Mouse (Mus musculus) limb, embryonic 11.5 days (tissue): ENCODE data around the gene Sf3a3. TPM values are rescaled to one million over a fixed set of nuclear protein-coding genes. Genes with fewer than 3 reads are reported as not detected.

Source experiments
- ATAC-seq: fragments of 200-750 bp; cut with Nextera tagmentation; 2 replicates; pipeline ENCODE4 v1.8.0; 2017; ENCODE audit warnings: low read depth; ENCODE audit not compliant: insufficient number of reproducible peaks, low FRiP score, low TSS enrichment
- DNase-seq: peaks from one replicate; pipeline ENCODE4 v3.0.0-alpha.2; 2015; ENCODE audit warnings: low spot score
- H3K27ac ChIP-seq: fragments of 300-500 bp; sonication (generic); replicated peaks from 2 replicates; pipeline ENCODE4 v1.5.1; 2014; ENCODE audit warnings: low read depth, mild to moderate bottlenecking, low read length
- H3K27me3 ChIP-seq: fragments of 300-500 bp; sonication (generic); 2 replicates; pipeline ENCODE4 v1.6.1; 2014; ENCODE audit warnings: mild to moderate bottlenecking, low read length, mixed read lengths; ENCODE audit not compliant: control insufficient read depth, insufficient read depth
- H3K36me3 ChIP-seq: fragments of 300-500 bp; sonication (generic); 2 replicates; pipeline ENCODE4 v1.6.1; 2014; ENCODE audit warnings: mild to moderate bottlenecking, low read length, moderate library complexity, mixed read lengths; ENCODE audit not compliant: control insufficient read depth, insufficient read depth
- H3K4me1 ChIP-seq: fragments of 300-500 bp; sonication (generic); 2 replicates; pipeline ENCODE4 v1.6.1; 2014; ENCODE audit warnings: low read length, mixed read lengths; ENCODE audit not compliant: control insufficient read depth, insufficient read depth
- H3K4me2 ChIP-seq: fragments of 300-500 bp; sonication (generic); 2 replicates; pipeline ENCODE4 v1.6.1; 2014; ENCODE audit warnings: low read depth, mild to moderate bottlenecking, moderate library complexity; ENCODE audit not compliant: severe bottlenecking
- H3K4me3 ChIP-seq: fragments of 300-500 bp; sonication (generic); 2 replicates; pipeline ENCODE4 v1.5.1; 2014; ENCODE audit warnings: low read depth, low read length
- H3K9ac ChIP-seq: fragments of 300-500 bp; sonication (generic); 2 replicates; pipeline ENCODE4 v1.6.1; 2014; ENCODE audit warnings: mild to moderate bottlenecking, low read length
- H3K9me3 ChIP-seq: fragments of 300-500 bp; sonication (generic); 2 replicates; pipeline ENCODE4 v1.6.1; 2016; ENCODE audit warnings: low read length; ENCODE audit not compliant: control insufficient read depth
- WGBS: fragments of 180-500 bp; shearing (Covaris S2); extraction: QIAGEN DNeasy Blood & Tissue Kit; methylation state at CpG from one replicate; pipeline ENCODE4 v1.1.7; 2014; 5-methylcytosine and 5-hydroxymethylcytosine counted together
- polyA plus RNA-seq: library from polyadenylated mRNA; unstranded; fragments of >200 nt; fragmentation: Nextera tagmentation; extraction: Ambion mirVana; gene quantifications from 2 replicates; pipeline ENCODE4 v1.2.1, GENCODE M21; 2014

Sf3a3 gene
- polyA plus RNA-seq, 1 experiment from 2014 or later, result 250 TPM

- peak within 1 kb of the TSS; percentile 55 for H3K4me2 ChIP-seq
- no peaks in the 10 kb centered on the region for H3K36me3 ChIP-seq
- 1% methylated on average over 43 of the region's 43 CpGs for WGBS
- no peaks in the 10 kb centered on the region for H3K27me3 ChIP-seq
- peaks cover 10% of the 10 kb centered on the region for H3K4me1 ChIP-seq
- ATAC-seq (peak; percentile 90), DNase-seq (peak; percentile 86)
- H3K9ac ChIP-seq, result peak within 1 kb of the TSS; percentile 87
- no peaks in the 10 kb centered on the region for H3K9me3 ChIP-seq
- H3K27ac ChIP-seq, result 0 out of 2 replicates have a peak within 1 kb of the TSS, but pooled peaks have one; percentile 14
- peak within 1 kb of the TSS; percentile 96 for H3K4me3 ChIP-seq
These were observed 21.3 kb upstream of the Sf3a3 start, which contains the start of gene Utp11 for GRCm38 (mm10) chr4:124693135-124693894. Gene Utp11, minus strand, starts transcription at chr4:124693600.

- Histone ChIP-seq H3K36me3 (no peaks in the 10 kb centered on the region), H3K4me2 (no peak overlapping the region), H3K9ac (no peak overlapping the region), H3K9me3 (no peaks in the 10 kb centered on the region), H3K27me3 (no peaks in the 10 kb centered on the region), H3K27ac (no peak overlapping the region), H3K4me1 (peaks cover 12% of the 10 kb centered on the region), H3K4me3 (no peak overlapping the region)
- DNase-seq (no peak), ATAC-seq (no peak)
- WGBS, result 87% methylated on average over 2 of the region's 2 CpGs
These were observed 20.0 kb upstream of the Sf3a3 start for GRCm38 (mm10) chr4:124694572-124694971.

- peak overlapping the region; percentile 30; the same call in 1 of the 2 replicates for H3K4me2 ChIP-seq
- H3K27me3 ChIP-seq, result no peaks in the 10 kb centered on the region
- WGBS, result 10% methylated on average over 18 of the region's 18 CpGs
- DNase-seq, result no peak
- peaks cover 17% of the 10 kb centered on the region for H3K4me1 ChIP-seq
- peak overlapping the region; percentile 32; the same call in 1 of the 2 replicates for H3K9ac ChIP-seq
- no peak overlapping the region for H3K27ac ChIP-seq
- H3K4me3 ChIP-seq, result no peak overlapping the region
- H3K36me3 ChIP-seq, result no peaks in the 10 kb centered on the region
- no peaks in the 10 kb centered on the region for H3K9me3 ChIP-seq
- no peak for ATAC-seq
These were observed 18.6 kb upstream of the Sf3a3 start for GRCm38 (mm10) chr4:124695786-124696516.

GRCm38 (mm10) chr4:124699791-124700190 lies 14.8 kb upstream of the Sf3a3 start:
- Histone ChIP-seq H3K9ac (0 out of 2 replicates have a peak overlapping the region, but pooled peaks have one; percentile 9), H3K4me2 (peak overlapping the region; percentile 82), H3K9me3 (no peaks in the 10 kb centered on the region), H3K36me3 (no peaks in the 10 kb centered on the region), H3K27ac (peak overlapping the region; percentile 88), H3K4me1 (peaks cover 41% of the 10 kb centered on the region), H3K4me3 (peak overlapping the region; percentile 90), H3K27me3 (no peaks in the 10 kb centered on the region)
- DNase-seq (peak; percentile 41), ATAC-seq (no peak)
- 2% methylated on average over 6 of the region's 6 CpGs for WGBS

GRCm38 (mm10) chr4:124700248-124700971 lies 14.2 kb upstream of the Sf3a3 start, which contains the start of gene Fhl3:
Gene Fhl3, plus strand, starts transcription at chr4:124700701.
- H3K27me3 ChIP-seq, result no peaks in the 10 kb centered on the region
- H3K9me3 ChIP-seq, result no peaks in the 10 kb centered on the region
- H3K4me1 ChIP-seq, result peaks cover 47% of the 10 kb centered on the region
- peak within 1 kb of the TSS; percentile 88 for H3K27ac ChIP-seq
- DNase-seq, result peak; percentile 89
- peak within 1 kb of the TSS; percentile 90 for H3K4me3 ChIP-seq
- H3K36me3 ChIP-seq, result no peaks in the 10 kb centered on the region
- ATAC-seq, result peak; percentile 67
- under 1% methylated on average over 55 of the region's 59 CpGs for WGBS
- peak within 1 kb of the TSS; percentile 86 for H3K9ac ChIP-seq
- H3K4me2 ChIP-seq, result peak within 1 kb of the TSS; percentile 82

- Histone ChIP-seq H3K4me2 (peak overlapping the region; percentile 82), H3K27me3 (no peaks in the 10 kb centered on the region), H3K9ac (peak overlapping the region; percentile 86), H3K4me3 (peak overlapping the region; percentile 90), H3K27ac (peak overlapping the region; percentile 88), H3K4me1 (peaks cover 46% of the 10 kb centered on the region), H3K9me3 (no peaks in the 10 kb centered on the region), H3K36me3 (no peaks in the 10 kb centered on the region)
- peak; percentile 68 for DNase-seq
- WGBS, result 1% methylated on average over 22 of the region's 22 CpGs
- ATAC-seq, result no peak
These were observed 13.3 kb upstream of the Sf3a3 start for GRCm38 (mm10) chr4:124701052-124701845.

- Histone ChIP-seq H3K9me3 (no peaks in the 10 kb centered on the region), H3K4me3 (peak overlapping the region; percentile 90), H3K27ac (no peak overlapping the region; the same call in 1 of the 2 replicates), H3K4me1 (peaks cover 45% of the 10 kb centered on the region), H3K9ac (peak overlapping the region; percentile 86), H3K4me2 (peak overlapping the region; percentile 82), H3K36me3 (no peaks in the 10 kb centered on the region), H3K27me3 (no peaks in the 10 kb centered on the region)
- DNase-seq (no peak), ATAC-seq (no peak)
- whole genome bisulfite sequencing, result 45% methylated on average over 2 of the region's 5 CpGs
These were observed 12.7 kb upstream of the Sf3a3 start for GRCm38 (mm10) chr4:124701916-124702315.
